Mouse (Mus musculus) CD4-positive helper T cell, adult 2 months (primary cell): ENCODE measurements at regions not wholly inside any gene's neighbourhood (a gene's known extent, or its start where the extent isn't known, plus 50 kb on each side); places are given as distances from the start of the nearest gene placed in this dataset.
A peak's percentile ranks its signal among the peaks of the same experiment; 100 is the strongest.
"Not testable (repeated sequence)": the region's sequence is repeated elsewhere in the genome, so short reads cannot be mapped to it uniquely, and the experiment has no call there.

ENCODE experiments used
- DNase-seq: peaks from one replicate; pipeline ENCODE4 v3.0.0-alpha.2; 2012; ENCODE audit warnings: low read depth, missing footprints, low spot score

DNA sequence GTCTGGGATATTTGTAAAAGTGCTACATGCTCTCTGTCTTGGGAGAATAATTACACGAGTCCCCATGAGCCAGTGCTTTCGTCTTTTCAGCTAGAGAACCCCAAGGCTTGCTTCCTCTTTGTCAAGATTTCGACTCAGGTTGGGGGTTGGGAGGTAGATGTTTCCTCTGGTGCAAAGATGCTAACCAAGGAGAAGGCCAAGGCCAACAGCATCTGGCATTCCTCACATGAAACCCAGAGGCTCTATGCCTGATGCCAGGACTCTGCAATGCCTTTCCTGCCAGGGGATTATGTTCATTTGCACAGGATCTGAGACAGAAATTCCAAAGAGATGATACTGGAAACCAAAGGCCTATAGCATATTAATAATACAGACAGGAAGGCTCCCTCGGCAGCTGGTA lies 198.2 kb upstream of the Six2 start:
- no peak for DNase-seq

DNA sequence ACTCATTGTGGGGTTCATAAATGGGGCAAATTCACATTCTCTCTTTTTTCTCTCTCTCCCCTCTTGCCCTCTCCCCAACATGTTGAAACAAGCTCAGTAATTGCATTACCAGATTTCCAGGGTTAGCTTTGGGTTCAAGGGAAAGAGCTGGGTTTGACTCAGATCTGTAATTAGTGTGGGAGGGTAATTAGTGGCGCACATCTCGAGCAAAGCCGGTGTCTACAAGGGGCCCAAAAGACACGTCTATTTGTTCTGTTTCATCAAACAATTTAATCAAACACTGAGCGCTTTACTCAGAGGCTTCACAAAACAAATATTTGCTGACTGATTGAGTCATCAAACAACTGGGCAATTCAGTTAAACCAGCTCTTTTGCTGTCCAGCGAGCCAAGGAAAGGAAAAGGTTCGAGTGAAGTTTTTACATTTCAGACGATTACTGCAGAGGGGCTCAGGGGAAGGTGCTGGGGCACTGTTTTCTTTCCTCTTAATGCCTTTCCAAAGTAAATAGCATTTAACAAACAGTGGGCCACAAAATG lies 193.6 kb upstream of the Six2 start:
- DNase-seq: no peak

GRCm38 (mm10) chr17:85881046-85881445 lies 193.0 kb upstream of the Six2 start:
- no peak for DNase-seq

GRCm38 (mm10) chr17:85877426-85877825 lies 189.4 kb upstream of the Six2 start:
- peak; percentile 30 for DNase-seq

- DNase-seq: no peak
Observed at GRCm38 (mm10) chr17:85876853-85877252, 188.8 kb upstream of the Six2 start.

DNA sequence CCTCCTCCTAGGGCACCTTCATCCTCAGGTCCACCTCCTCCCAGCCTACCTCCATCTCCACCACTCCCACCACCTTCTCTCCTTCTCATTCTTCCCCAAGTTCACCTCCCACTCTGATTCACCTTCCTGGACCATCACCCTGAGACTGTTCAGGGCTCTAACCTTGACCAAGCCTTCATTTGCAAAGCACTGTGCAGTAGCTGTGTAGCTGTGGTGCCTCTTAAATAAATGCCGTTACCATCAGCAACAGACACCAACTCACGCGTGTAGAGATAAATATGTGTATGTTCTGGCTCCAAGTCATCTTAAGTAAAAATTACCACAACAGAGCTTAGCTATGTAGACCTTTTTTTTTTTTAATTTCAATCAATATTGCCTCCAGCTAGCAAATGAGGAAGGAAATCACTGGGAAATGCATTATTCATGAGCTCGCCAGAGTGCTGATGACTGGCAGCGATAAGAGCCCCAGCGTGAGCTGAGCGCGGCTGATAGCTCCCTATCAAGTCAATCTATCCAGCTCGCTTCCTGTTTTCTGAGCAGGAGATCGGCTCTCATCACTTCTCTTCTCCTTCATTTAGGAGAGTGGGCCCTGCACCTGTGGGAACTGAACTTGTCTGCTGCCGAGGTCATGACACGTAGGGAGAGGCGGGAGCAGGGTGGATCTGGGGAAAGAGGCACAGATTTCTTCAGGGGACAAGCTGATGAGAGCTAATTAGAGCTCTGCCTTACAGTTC lies 185.9 kb upstream of the Six2 start:
- peak; percentile 56 for DNase-seq

- DNase-seq: no peak
Observed at GRCm38 (mm10) chr17:85872903-85873413, 184.9 kb upstream of the Six2 start.

- DNase-seq: no peak
Observed at GRCm38 (mm10) chr17:85870406-85870805, 182.3 kb upstream of the Six2 start.

DNA sequence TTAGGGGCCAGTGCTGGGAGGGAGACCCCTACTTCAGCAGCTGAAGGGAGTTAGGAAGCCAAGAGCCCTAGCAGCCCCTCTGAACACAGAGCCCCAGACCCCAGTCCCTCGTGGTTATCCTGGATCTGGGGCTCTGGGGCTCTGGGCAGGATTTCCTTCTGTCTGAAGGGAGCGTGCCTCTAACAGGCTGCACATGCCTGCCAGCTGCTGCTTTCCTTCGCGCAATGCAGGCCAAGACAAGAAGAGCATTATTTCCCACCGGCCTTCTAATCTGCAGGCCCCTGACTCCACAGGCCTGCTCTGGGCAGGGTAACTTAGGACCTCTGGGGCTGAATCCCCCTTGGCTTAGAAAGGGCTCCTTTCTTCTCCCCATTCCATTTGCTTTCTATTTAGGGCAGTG lies 181.1 kb upstream of the Six2 start:
- no peak for DNase-seq

DNA sequence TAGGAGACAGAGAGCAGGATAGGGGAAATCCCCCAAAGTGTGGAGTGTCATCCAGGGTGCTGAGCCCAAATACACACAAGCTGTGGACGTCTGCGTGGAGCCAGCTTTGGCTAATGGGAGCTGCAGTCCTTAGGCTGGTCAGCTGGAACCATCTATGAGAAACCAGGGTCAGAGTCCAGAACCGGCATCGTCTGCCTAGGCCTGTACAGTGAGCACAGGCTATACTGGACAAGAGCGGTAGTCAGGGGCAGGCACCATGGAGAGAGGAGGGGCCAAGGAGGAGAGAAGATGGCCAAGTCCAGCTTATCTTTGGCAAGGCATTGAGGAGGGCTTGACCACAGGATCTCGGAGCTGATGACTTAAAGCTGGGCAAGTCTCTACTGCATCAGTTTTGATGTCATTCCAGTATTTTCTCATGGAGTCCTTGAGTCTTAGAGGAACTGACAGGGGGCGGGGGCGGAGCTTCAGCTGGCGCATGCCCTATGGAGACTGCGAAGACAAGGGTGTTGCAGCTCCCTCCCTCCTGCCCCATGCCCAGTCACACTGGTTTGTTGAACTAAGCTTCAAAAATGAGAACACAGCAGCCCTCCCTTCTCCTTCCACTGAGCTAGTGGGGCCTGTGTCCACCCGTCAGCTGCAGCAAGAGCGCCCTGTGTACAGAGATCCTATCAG lies 180.0 kb upstream of the Six2 start:
- DNase-seq: no peak

DNA sequence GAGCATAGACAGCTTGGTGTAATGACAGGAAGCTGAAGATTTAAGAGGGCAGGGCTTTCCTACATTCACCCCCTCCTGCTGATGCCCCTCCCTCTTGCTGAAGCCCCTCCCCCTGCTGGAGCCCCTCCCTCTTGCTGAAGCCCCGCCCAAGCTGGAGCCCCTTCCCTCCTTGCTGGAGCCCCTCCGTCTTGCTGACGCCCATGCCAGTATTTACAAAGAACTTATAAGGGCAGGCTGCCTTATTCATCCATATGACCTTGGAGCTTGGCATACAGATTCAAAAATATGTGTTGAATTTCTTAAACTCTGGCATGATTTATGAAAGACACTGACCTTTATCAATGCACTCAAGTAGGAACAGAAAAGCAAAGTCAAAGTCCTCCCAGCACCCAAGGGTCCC lies 178.5 kb upstream of the Six2 start:
- no peak for DNase-seq

DNA sequence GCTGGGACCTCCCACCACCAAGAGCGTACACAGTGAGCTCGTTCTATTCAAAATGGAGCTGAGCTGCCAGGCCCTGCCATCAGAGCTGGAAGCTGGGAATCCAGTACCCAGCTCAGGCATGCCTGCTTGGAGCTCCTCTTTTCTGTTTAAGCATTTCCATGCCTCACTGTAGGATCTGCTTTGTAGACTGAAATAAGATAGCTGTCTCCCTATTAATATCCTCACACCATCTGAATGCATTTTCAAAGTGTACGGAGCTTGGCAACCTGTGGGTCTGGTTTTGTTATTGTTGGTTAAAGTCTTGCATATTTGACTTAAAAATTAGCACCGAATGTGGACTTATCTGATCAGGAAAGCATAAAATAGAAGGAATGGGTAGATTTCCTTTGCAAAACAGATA lies 177.9 kb upstream of the Six2 start:
- DNase-seq: no peak

GRCm38 (mm10) chr17:85861328-85861727 lies 173.3 kb upstream of the Six2 start:
- no peak for DNase-seq

DNA sequence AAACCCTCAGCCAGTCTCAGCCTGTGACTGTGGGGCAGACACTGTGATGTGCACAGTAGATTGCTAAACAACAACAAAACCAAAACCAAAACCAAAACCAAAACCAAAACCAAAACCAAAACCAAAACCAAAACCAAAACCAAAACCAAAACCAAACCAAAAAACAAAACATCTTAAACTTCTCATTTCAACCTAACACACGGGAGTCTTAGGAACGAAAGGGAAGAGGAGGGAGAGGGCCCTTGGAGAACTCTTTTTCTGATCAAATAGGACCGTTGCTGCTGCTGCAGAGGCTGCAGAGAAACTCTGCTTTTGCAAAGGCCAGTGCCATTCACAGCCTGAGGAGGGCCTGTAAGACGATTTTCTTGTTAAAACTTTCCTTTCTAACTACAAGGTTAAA lies 172.7 kb upstream of the Six2 start:
- DNase-seq: no peak

DNA sequence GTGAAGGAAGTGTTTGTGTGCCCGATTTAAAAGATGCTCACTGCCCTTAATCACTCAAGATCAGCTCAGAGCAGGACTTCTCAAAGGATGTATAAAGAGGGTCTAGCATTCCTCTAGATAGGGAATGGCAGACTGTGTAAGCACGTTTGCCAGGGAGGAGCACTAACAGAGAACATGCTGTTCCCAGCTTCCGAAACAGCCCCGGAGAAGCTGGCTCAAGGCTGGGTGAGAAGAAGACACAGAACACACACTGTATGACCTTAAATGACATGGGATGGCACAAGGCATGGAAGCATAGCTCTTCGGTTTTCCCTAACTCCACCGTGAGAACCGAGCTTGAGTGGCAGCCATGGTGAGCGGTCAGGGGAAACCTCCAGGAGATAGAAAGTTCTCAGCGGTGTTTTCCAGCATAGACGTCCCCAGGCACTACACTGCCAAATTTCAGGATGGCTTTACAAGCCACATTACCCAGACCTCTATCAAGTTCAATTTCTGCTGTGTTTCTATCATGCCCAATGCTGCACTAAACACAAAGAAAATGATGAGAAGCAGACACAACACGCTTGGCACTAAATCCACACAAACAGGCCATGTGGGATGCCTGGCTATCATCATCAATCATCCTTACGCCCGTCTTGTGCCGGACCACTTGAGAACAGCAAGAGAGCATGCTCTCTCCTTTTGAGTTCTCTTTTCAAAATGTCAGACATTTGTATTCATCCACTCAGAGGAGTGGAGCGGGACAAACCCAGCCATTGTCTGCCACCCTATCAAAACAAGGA lies 172.0 kb upstream of the Six2 start:
- DNase-seq: no peak

- no peak for DNase-seq
Observed at GRCm38 (mm10) chr17:85858516-85858915, 170.4 kb upstream of the Six2 start.

- no peak for DNase-seq
Observed at GRCm38 (mm10) chr17:85857705-85858472, 169.8 kb upstream of the Six2 start.

GRCm38 (mm10) chr17:85856894-85857293 lies 168.8 kb upstream of the Six2 start:
- not testable (repeated sequence) for DNase-seq

- no peak for DNase-seq
Observed at GRCm38 (mm10) chr17:85853156-85853555, 165.1 kb upstream of the Six2 start.

GRCm38 (mm10) chr17:85848526-85848925 lies 160.5 kb upstream of the Six2 start:
- DNase-seq: no peak

- no peak for DNase-seq
Observed at GRCm38 (mm10) chr17:85847756-85848155, 159.7 kb upstream of the Six2 start.
